Mouse (Mus musculus) liver, embryonic 14.5 days (tissue): ENCODE results near the gene Oas2.

Experiments used
- CTCF ChIP-seq: IDR thresholded peaks from 2 replicates; pipeline ENCODE4 v1.5.1; 2016; ENCODE audit warnings: antibody characterized with exemption, low read depth, control low read depth
- EP300 ChIP-seq: IDR thresholded peaks from 2 replicates; pipeline ENCODE4 v1.6.1; 2016; ENCODE audit warnings: antibody characterized with exemption, low read depth

DNA sequence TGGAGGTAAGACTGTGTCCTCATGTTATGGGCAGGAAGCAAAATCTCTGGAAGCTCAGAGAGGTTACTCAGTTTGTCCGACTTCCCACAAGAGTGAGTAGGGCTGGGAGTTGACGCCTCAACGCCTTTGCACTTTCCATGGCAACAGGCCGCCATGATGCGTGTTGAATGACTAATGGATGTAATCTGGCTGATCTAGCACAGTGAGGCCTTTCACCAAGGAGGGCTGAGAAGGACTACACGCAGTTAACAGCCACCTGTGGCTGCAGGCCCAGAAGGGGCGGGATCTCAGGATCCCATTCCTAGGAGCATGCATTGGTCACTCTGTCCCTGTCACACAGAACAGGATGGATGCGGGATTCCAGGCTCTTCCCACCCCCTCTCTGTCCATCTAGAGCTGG lies 36.9 kb downstream of the Oas2 start:
- no peak for TF ChIP-seq CTCF
- no peak for TF ChIP-seq EP300
